Mouse (Mus musculus): ENCODE data around the gene Sox18. TPM values are rescaled to one million over a fixed set of nuclear protein-coding genes. Genes with fewer than 3 reads are reported as not detected.

Gene Sox18
- polyA plus RNA-seq, 1 experiment from 2014 or later = 53.6 TPM

DNA sequence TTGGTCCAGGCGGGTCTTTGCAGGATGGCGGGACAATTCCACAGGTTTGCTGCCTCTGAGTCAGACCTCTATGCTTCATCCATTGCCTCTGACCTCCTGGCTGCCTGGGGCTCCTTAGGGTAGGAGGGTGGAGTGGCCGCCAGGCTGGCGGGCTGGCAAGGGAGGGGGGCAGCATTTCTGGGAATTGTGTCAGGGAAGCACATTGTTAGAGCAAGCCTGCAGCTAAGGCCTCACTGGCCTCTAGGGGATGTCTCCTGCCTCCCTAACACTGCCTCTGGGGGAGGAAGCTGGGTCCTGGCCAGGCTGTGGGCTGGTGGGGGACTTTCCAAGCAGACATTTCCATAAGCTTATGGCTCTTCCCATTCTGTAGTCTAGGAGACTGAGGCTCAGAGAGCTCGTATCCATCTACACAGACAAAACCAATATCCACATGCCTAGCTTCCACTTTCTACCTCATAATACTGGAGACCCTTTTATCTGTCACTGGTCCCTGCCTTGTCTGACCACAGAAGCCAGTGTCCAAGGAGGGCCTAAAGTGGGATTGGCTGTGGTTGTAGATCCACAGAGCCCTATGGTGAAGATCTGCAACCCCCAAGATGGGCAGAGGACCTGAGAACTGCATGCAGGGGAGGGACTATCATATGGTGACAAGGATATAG lies 5.8 kb upstream of the Sox18 start:
- peaks cover 14% of the 10 kb centered on the region for H3K4me1 ChIP-seq (ENCODE audit: control insufficient read depth, insufficient read depth, low read length)
- no peak overlapping the region for H3K4me3 ChIP-seq (ENCODE audit: low read length)
- peaks cover 13% of the 10 kb centered on the region for H3K27me3 ChIP-seq (ENCODE audit: control insufficient read depth, insufficient read depth, low read length)
- H3K9ac ChIP-seq (ENCODE audit: low read length) = no peak overlapping the region
- H3K27ac ChIP-seq (ENCODE audit: low read length) = peak overlapping the region; percentile 78
- 54% methylated on average over 5 of the region's 5 CpGs for WGBS
- no peaks in the 10 kb centered on the region for H3K9me3 ChIP-seq (replicated peaks; ENCODE audit: control insufficient read depth, low read length)
- no peaks in the 10 kb centered on the region for H3K36me3 ChIP-seq (ENCODE audit: control insufficient read depth, insufficient read depth)
- 0 out of 2 replicates have a peak, but pooled peaks have one; percentile 4 for ATAC-seq (replicated peaks; ENCODE audit: extremely low read depth, insufficient read depth, low FRiP score)
- H3K4me2 ChIP-seq (ENCODE audit: low read depth, low read length) = no peak overlapping the region

DNA sequence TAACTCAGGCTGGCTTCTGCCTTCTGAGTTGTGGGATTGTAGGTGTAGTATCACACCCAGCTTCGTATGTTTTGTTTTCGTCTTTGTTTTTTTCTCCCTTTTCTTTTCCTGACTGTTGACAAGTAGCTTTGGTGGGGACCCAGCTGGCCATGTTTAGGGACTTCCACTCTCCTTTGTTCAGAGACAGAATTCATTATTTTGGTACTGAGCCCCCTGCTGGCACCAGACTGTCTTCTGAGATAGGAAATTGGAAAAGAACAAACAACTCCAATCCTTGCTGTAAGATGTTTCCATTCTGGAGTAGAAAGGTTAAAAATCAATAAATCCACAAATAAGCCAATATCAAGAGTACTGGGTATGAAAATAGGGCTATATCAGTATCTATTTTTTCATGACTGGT lies 5.0 kb upstream of the Sox18 start:
- WGBS = 68% methylated on average over 2 of the region's 2 CpGs
- Histone ChIP-seq H3K36me3 (ENCODE audit: control insufficient read depth, insufficient read depth) (no peaks in the 10 kb centered on the region), H3K27ac (ENCODE audit: low read length) (peak overlapping the region; percentile 78), H3K9ac (ENCODE audit: low read length) (no peak overlapping the region), H3K27me3 (ENCODE audit: control insufficient read depth, insufficient read depth, low read length) (peaks cover 21% of the 10 kb centered on the region), H3K4me3 (ENCODE audit: low read length) (no peak overlapping the region), H3K4me2 (ENCODE audit: low read depth, low read length) (no peak overlapping the region), H3K9me3 (replicated peaks; ENCODE audit: control insufficient read depth, low read length) (no peaks in the 10 kb centered on the region), H3K4me1 (ENCODE audit: control insufficient read depth, insufficient read depth, low read length) (peaks cover 16% of the 10 kb centered on the region)
- no peak for ATAC-seq (replicated peaks; ENCODE audit: extremely low read depth, insufficient read depth, low FRiP score)

- H3K36me3 ChIP-seq (ENCODE audit: control insufficient read depth, insufficient read depth) = no peaks in the 10 kb centered on the region
- peak overlapping the region; percentile 24; the same call in 1 of the 2 replicates for H3K4me3 ChIP-seq (ENCODE audit: low read length)
- 2% methylated on average over 14 of the region's 14 CpGs for WGBS
- H3K27ac ChIP-seq (ENCODE audit: low read length) = peak overlapping the region; percentile 78
- H3K9me3 ChIP-seq (replicated peaks; ENCODE audit: control insufficient read depth, low read length) = no peaks in the 10 kb centered on the region
- peak overlapping the region; percentile 58 for H3K4me2 ChIP-seq (ENCODE audit: low read depth, low read length)
- H3K27me3 ChIP-seq (ENCODE audit: control insufficient read depth, insufficient read depth, low read length) = peaks cover 31% of the 10 kb centered on the region
- peaks cover 18% of the 10 kb centered on the region for H3K4me1 ChIP-seq (ENCODE audit: control insufficient read depth, insufficient read depth, low read length)
- peak; percentile 29; the same call in 1 of the 2 replicates for ATAC-seq (replicated peaks; ENCODE audit: extremely low read depth, insufficient read depth, low FRiP score)
- peak overlapping the region; percentile 54 for H3K9ac ChIP-seq (ENCODE audit: low read length)
These were observed 4.0 kb upstream of the Sox18 start for GRCm38 (mm10) chr2:181675454-181675853.

- Histone ChIP-seq H3K9ac (ENCODE audit: low read length) (no peak overlapping the region), H3K36me3 (ENCODE audit: control insufficient read depth, insufficient read depth) (no peaks in the 10 kb centered on the region), H3K9me3 (replicated peaks; ENCODE audit: control insufficient read depth, low read length) (no peaks in the 10 kb centered on the region), H3K4me3 (ENCODE audit: low read length) (no peak overlapping the region), H3K4me1 (ENCODE audit: control insufficient read depth, insufficient read depth, low read length) (peaks cover 21% of the 10 kb centered on the region), H3K27me3 (ENCODE audit: control insufficient read depth, insufficient read depth, low read length) (peaks cover 36% of the 10 kb centered on the region), H3K27ac (ENCODE audit: low read length) (peak overlapping the region; percentile 49), H3K4me2 (ENCODE audit: low read depth, low read length) (peak overlapping the region; percentile 58; the same call in 1 of the 2 replicates)
- 77% methylated on average over 4 of the region's 4 CpGs for WGBS
- ATAC-seq (replicated peaks; ENCODE audit: extremely low read depth, insufficient read depth, low FRiP score) = no peak
These were observed 3.5 kb upstream of the Sox18 start for GRCm38 (mm10) chr2:181674934-181675333.

DNA sequence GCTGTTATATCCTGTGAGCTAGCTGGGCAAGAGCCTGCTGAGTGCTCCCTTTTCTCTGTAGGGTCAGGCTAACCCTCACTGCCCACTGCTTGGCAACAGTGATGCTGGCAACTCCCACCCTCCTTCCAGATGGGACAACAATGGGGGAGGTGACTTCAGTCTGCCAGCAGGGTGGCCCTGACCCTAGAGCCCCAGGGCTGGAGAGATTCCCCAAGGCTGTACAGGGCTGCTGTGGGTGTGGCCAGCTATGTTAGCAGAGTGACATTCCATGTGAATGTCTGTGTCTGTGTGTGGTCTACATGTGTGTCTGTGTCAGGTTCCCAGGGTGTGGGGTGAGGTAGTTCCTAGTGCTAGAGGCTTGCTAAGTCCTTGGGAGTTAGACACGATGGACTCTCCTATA lies 2.1 kb upstream of the Sox18 start:
- H3K9ac ChIP-seq (ENCODE audit: low read length) = no peak overlapping the region
- no peaks in the 10 kb centered on the region for H3K36me3 ChIP-seq (ENCODE audit: control insufficient read depth, insufficient read depth)
- no peak for ATAC-seq (replicated peaks; ENCODE audit: extremely low read depth, insufficient read depth, low FRiP score)
- H3K27ac ChIP-seq (ENCODE audit: low read length) = peak overlapping the region; percentile 20; the same call in 1 of the 2 replicates
- WGBS = 54% methylated on average over 1 of the region's 1 CpGs
- peaks cover 17% of the 10 kb centered on the region for H3K4me1 ChIP-seq (ENCODE audit: control insufficient read depth, insufficient read depth, low read length)
- no peak overlapping the region for H3K4me2 ChIP-seq (ENCODE audit: low read depth, low read length)
- H3K4me3 ChIP-seq (ENCODE audit: low read length) = no peak overlapping the region
- peaks cover 48% of the 10 kb centered on the region for H3K27me3 ChIP-seq (ENCODE audit: control insufficient read depth, insufficient read depth, low read length)
- H3K9me3 ChIP-seq (replicated peaks; ENCODE audit: control insufficient read depth, low read length) = no peaks in the 10 kb centered on the region

DNA sequence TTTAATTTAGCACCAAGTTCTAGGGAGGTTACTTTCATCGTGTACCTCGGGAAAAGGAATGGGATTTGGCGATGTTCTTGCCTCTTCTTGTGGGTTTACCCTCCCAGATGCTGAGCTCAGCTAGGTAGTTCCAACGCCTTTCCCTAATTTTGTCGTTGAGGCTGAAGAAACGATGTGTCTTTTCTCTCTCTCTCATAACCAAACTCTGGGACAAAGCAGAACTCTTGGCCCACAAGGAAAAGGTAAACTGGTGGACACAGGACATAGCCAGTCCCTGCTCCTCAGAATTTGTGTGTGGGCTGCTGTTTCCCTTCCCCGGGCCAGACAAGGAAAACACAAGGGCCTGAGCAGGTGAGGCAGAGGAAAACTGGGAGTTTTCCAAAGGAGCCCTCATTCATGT lies 544 bp upstream of the Sox18 start:
- WGBS = 24% methylated on average over 7 of the region's 7 CpGs
- Histone ChIP-seq H3K4me1 (ENCODE audit: control insufficient read depth, insufficient read depth, low read length) (peaks cover 17% of the 10 kb centered on the region), H3K4me3 (ENCODE audit: low read length) (no peak overlapping the region), H3K27me3 (ENCODE audit: control insufficient read depth, insufficient read depth, low read length) (peaks cover 49% of the 10 kb centered on the region), H3K4me2 (ENCODE audit: low read depth, low read length) (peak overlapping the region; percentile 70), H3K36me3 (ENCODE audit: control insufficient read depth, insufficient read depth) (no peaks in the 10 kb centered on the region), H3K9me3 (replicated peaks; ENCODE audit: control insufficient read depth, low read length) (no peaks in the 10 kb centered on the region), H3K27ac (ENCODE audit: low read length) (peak overlapping the region; percentile 60), H3K9ac (ENCODE audit: low read length) (no peak overlapping the region)
- ATAC-seq (replicated peaks; ENCODE audit: extremely low read depth, insufficient read depth, low FRiP score) = no peak

- H3K9ac ChIP-seq (ENCODE audit: low read length) = peak overlapping the region; percentile 72
- H3K36me3 ChIP-seq (ENCODE audit: control insufficient read depth, insufficient read depth) = no peaks in the 10 kb centered on the region
- peak overlapping the region; percentile 70 for H3K4me2 ChIP-seq (ENCODE audit: low read depth, low read length)
- no peak for ATAC-seq (replicated peaks; ENCODE audit: extremely low read depth, insufficient read depth, low FRiP score)
- no peaks in the 10 kb centered on the region for H3K9me3 ChIP-seq (replicated peaks; ENCODE audit: control insufficient read depth, low read length)
- WGBS = 1% methylated on average over 41 of the region's 41 CpGs
- H3K4me1 ChIP-seq (ENCODE audit: control insufficient read depth, insufficient read depth, low read length) = peaks cover 17% of the 10 kb centered on the region
- H3K27me3 ChIP-seq (ENCODE audit: control insufficient read depth, insufficient read depth, low read length) = peaks cover 49% of the 10 kb centered on the region
- H3K4me3 ChIP-seq (ENCODE audit: low read length) = peak overlapping the region; percentile 60
- peak overlapping the region; percentile 58 for H3K27ac ChIP-seq (ENCODE audit: low read length)
These were observed 528 bp downstream of the Sox18 start for GRCm38 (mm10) chr2:181670913-181671311.

DNA sequence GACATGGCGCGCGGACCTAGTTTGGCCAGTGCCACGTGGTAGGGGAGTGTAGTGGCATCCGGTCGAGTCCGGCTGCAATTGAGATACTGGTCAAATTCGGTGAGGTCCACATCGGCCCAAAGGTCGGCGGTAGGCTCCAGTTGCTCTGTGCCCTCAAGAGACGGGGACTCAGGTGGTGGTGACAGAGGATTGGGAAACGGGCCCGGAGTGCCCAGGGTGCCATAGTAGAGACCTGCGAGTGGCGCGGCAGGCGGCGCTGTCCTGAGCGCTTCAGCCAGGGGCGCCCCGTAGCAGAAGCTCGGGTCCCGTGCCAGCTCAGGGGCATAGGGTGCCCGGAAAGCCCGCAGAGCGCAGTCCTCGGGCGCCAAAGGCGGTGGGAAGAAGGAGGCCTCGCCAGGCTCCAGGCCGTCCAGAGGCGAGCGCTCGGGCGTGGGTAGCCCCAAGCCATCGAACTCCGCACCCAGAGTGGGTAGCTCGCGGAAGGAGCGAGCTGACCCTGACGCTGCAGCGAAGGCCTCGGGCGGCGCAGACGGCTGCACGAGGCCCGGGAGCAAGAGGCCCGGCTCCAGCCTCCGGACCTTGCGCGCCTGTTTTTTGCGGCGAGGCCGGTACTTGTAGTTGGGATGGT lies 1.0 kb downstream of the Sox18 start:
- Histone ChIP-seq H3K9me3 (replicated peaks; ENCODE audit: control insufficient read depth, low read length) (no peaks in the 10 kb centered on the region), H3K27ac (ENCODE audit: low read length) (peak overlapping the region; percentile 58), H3K4me1 (ENCODE audit: control insufficient read depth, insufficient read depth, low read length) (peaks cover 14% of the 10 kb centered on the region), H3K4me2 (ENCODE audit: low read depth, low read length) (peak overlapping the region; percentile 70), H3K4me3 (ENCODE audit: low read length) (peak overlapping the region; percentile 60), H3K27me3 (ENCODE audit: control insufficient read depth, insufficient read depth, low read length) (peaks cover 49% of the 10 kb centered on the region), H3K36me3 (ENCODE audit: control insufficient read depth, insufficient read depth) (no peaks in the 10 kb centered on the region), H3K9ac (ENCODE audit: low read length) (peak overlapping the region; percentile 72)
- 4% methylated on average over 56 of the region's 56 CpGs for WGBS
- ATAC-seq (replicated peaks; ENCODE audit: extremely low read depth, insufficient read depth, low FRiP score) = no peak

DNA sequence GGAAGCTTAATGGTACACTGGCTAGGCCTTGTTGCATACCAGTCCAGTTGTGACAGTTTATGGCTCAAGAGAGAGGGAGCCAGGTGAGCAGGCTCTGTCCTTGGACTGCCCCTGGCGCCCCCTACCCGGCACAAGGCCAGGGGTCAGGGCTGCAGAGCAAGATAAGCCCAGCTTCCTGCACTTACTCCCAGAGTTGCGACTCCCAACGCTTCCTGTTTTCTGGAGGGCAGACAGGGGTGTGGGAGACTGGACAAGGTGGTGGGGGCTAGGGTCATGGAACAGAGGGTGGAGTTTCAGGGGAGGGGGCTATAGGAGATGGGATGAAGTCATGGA lies 8.2 kb downstream of the Sox18 start:
- H3K4me1 ChIP-seq (ENCODE audit: control insufficient read depth, insufficient read depth, low read length) = 0 out of 2 replicates have a peak, but pooled peaks cover 7% of the 10 kb centered on the region
- H3K27ac ChIP-seq (ENCODE audit: low read length) = peak overlapping the region; percentile 85
- no peak overlapping the region for H3K4me2 ChIP-seq (ENCODE audit: low read depth, low read length)
- no peak overlapping the region for H3K4me3 ChIP-seq (ENCODE audit: low read length)
- peak; percentile 71 for ATAC-seq (replicated peaks; ENCODE audit: extremely low read depth, insufficient read depth, low FRiP score)
- H3K9me3 ChIP-seq (replicated peaks; ENCODE audit: control insufficient read depth, low read length) = no peaks in the 10 kb centered on the region
- H3K27me3 ChIP-seq (ENCODE audit: control insufficient read depth, insufficient read depth, low read length) = no peaks in the 10 kb centered on the region
- WGBS = 18% methylated on average over 4 of the region's 4 CpGs
- H3K36me3 ChIP-seq (ENCODE audit: control insufficient read depth, insufficient read depth) = no peaks in the 10 kb centered on the region
- H3K9ac ChIP-seq (ENCODE audit: low read length) = no peak overlapping the region

All from heart, embryonic 16.5 days (tissue).